In genomic region chr12:15831941-15832673, GRCm38 (mm10) we compare ENCODE assay signal across 29 mouse cellular contexts. TPM values are rescaled to one million over a fixed set of nuclear protein-coding genes. Genes with fewer than 3 reads are reported as not detected.
DNase-seq lines count a peak whose midpoint lies in the region; ATAC-seq and TF ChIP-seq lines count a peak whose summit lies in the region.
"Had no signal": no experiment of that assay in that cellular context is flagged by ENCODE, and none has a peak within 500 bp of the region (broad histone marks: within the 10 kb centered on the region; RNA-seq: fewer than 3 reads in every experiment).

No protein-coding gene starts in this region.

- no peaks in the 10 kb centered on the region for H3K27me3 ChIP-seq in lung, embryonic 14.5 days (ENCODE audit: insufficient read depth, low read length)
- H3K27me3 ChIP-seq in CH12.LX (replicated peaks) (peaks cover 3% of the 10 kb centered on the region), myocyte (ENCODE audit: control insufficient read depth, insufficient read depth, insufficient read length) (no peaks in the 10 kb centered on the region)
- H3K27me3 ChIP-seq: forebrain, embryonic 13.5 days; heart, embryonic 13.5 days; liver, embryonic 12.5 days; midbrain, embryonic 15.5 days; neural tube, embryonic 12.5 days; Patski had no signal

- peak; percentile 22 for DNase-seq in lung, embryonic 14.5 days
- DNase-seq in lung, adult 2 months, result no peak
- no peak for DNase-seq in CH12.LX (ENCODE audit: extremely low read depth)
- DNase-seq in left cerebral cortex, adult 18-20 months (ENCODE audit: low spot score in 2 of 2), result no peak
- DNase-seq in embryo, embryonic 9.5 days (ENCODE audit: extremely low spot score), result no peak
- DNase-seq: adrenal gland, postnatal 36 days; cerebellum, adult 2 months; cerebellum, postnatal 14 days; gastrocnemius, adult 2 months; gastrocnemius, postnatal 36 days; heart, adult 2 months; heart, postnatal 10 days; kidney, adult 2 months; kidney, postnatal 4 days; left cerebral cortex, postnatal 4 days; liver, postnatal 0 days; right cerebral cortex, postnatal 4 days; thymus, adult 2 months; thymus, postnatal 4 days had no signal

- TF ChIP-seq CTCF in lung, embryonic 14.5 days (IDR thresholded peaks at IDR 0.05; ENCODE audit: low read depth), result no peak
- no peak for TF ChIP-seq CTCF in lung, adult 2 months (IDR thresholded peaks at IDR 0.05; ENCODE audit: insufficient read depth, low read length)
- no peak for TF ChIP-seq CTCF in CH12.LX (conservative IDR thresholded peaks at IDR 0.05 in 1 of 2, IDR thresholded peaks at IDR 0.05 in 1 of 2; ENCODE audit: low read depth in 2 of 2, low read length in 2 of 2)

- dilution Hi-C loops in CH12.LX (cut with MboI; ENCODE audit: extremely low pct_ligation_motif_present, extremely low pct_unique_long_range_greater_than_20kb, low sequenced_read_pairs), result no loop called here

- no peak overlapping the region for H3K9ac ChIP-seq in lung, embryonic 14.5 days
- H3K9ac ChIP-seq in CH12.LX (ENCODE audit: insufficient read depth, low read depth), result no peak overlapping the region
- H3K9ac ChIP-seq: forebrain, embryonic 13.5 days; heart, embryonic 13.5 days; liver, embryonic 12.5 days; liver, postnatal 0 days; midbrain, embryonic 15.5 days; neural tube, embryonic 12.5 days had no signal

- no peak overlapping the region for H3K4me2 ChIP-seq in lung, embryonic 14.5 days
- H3K4me2 ChIP-seq in CH12.LX (ENCODE audit: insufficient read depth, low read depth, poor library complexity, severe bottlenecking) (no peak overlapping the region), myocyte (ENCODE audit: low read depth) (peak overlapping the region; percentile 45)
- H3K4me2 ChIP-seq: forebrain, embryonic 13.5 days; heart, embryonic 13.5 days; liver, embryonic 12.5 days; midbrain, embryonic 15.5 days; neural tube, embryonic 12.5 days had no signal

- no peak overlapping the region for H3ac ChIP-seq in myocyte (ENCODE audit: control insufficient read depth, insufficient read length)

- WGBS in lung, embryonic 14.5 days, result 86% methylated on average over 3 of the region's 3 CpGs
- WGBS in lung, adult 2 months, result 85% methylated on average over 3 of the region's 3 CpGs

- no peak for TF ChIP-seq RAD21 in CH12.LX (IDR thresholded peaks at IDR 0.05; ENCODE audit: low read depth, low read length)

- no peak for TF ChIP-seq EP300 in CH12.LX (IDR thresholded peaks at IDR 0.05; ENCODE audit: low read length)

- no peaks in the 10 kb centered on the region for H3K79me2 ChIP-seq in CH12.LX (replicated peaks; ENCODE audit: control insufficient read depth, extremely low read depth, insufficient read depth, poor library complexity, severe bottlenecking)
- H3K79me2 ChIP-seq in myocyte (ENCODE audit: control insufficient read depth, insufficient read depth), result no peaks in the 10 kb centered on the region

- no peaks in the 10 kb centered on the region for H3K9me3 ChIP-seq in lung, embryonic 14.5 days (ENCODE audit: low read depth, low read length)
- no peaks in the 10 kb centered on the region for H3K9me3 ChIP-seq in CH12.LX (replicated peaks; ENCODE audit: low read length)
- H3K9me3 ChIP-seq: forebrain, embryonic 13.5 days; heart, embryonic 13.5 days; liver, embryonic 12.5 days; midbrain, embryonic 10.5 days; midbrain, embryonic 15.5 days; neural tube, embryonic 12.5 days had no signal

- H3K27ac ChIP-seq in lung, embryonic 14.5 days (ENCODE audit: low read depth), result no peak overlapping the region
- no peak overlapping the region for H3K27ac ChIP-seq in CH12.LX (ENCODE audit: insufficient read depth, low read depth)
- H3K27ac ChIP-seq: forebrain, embryonic 13.5 days; heart, adult 2 months; heart, embryonic 13.5 days; liver, embryonic 12.5 days; midbrain, embryonic 10.5 days; midbrain, embryonic 15.5 days; neural tube, embryonic 12.5 days had no signal

- TF ChIP-seq POLR2A in lung, adult 2 months (IDR thresholded peaks at IDR 0.05; ENCODE audit: borderline replicate concordance, extremely low read depth, low read depth, low read length), result no peak
- TF ChIP-seq POLR2A in CH12.LX (IDR thresholded peaks at IDR 0.05; ENCODE audit: low read depth, low read length) (no peak), myocyte (IDR thresholded peaks at IDR 0.05; ENCODE audit: insufficient read length, low read depth) (no peak)

- in situ Hi-C loops in CH12.LX (cut with MboI; ENCODE audit: low pct_ligation_motif_present, low pct_unique_long_range_greater_than_20kb, low sequenced_read_pairs), result no loop called here

- H3K36me3 ChIP-seq in lung, embryonic 14.5 days (ENCODE audit: insufficient read depth), result no peaks in the 10 kb centered on the region
- no peaks in the 10 kb centered on the region for H3K36me3 ChIP-seq in CH12.LX (replicated peaks in 1 of 2; ENCODE audit: control insufficient read depth in 1 of 2, insufficient read depth in 1 of 2, low read length in 1 of 2)
- H3K36me3 ChIP-seq in myocyte (ENCODE audit: control insufficient read depth, insufficient read depth), result no peaks in the 10 kb centered on the region
- H3K36me3 ChIP-seq: heart, embryonic 13.5 days; liver, embryonic 12.5 days; midbrain, embryonic 10.5 days; midbrain, embryonic 15.5 days; neural tube, embryonic 12.5 days had no signal

- H3K4me3 ChIP-seq in lung, embryonic 14.5 days (ENCODE audit: low read depth, low read length), result no peak overlapping the region
- H3K4me3 ChIP-seq in lung, adult 2 months (replicated peaks; ENCODE audit: extremely low read depth, low read depth, low read length), result no peak overlapping the region
- no peak overlapping the region for H3K4me3 ChIP-seq in CH12.LX (replicated peaks in 1 of 3; ENCODE audit: low read depth in 2 of 3, low read length in 2 of 3, poor library complexity in 1 of 3)
- no peak overlapping the region for H3K4me3 ChIP-seq in myocyte
- H3K4me3 ChIP-seq: forebrain, embryonic 13.5 days; gastrocnemius, adult 2 months; heart, adult 2 months; heart, embryonic 13.5 days; liver, embryonic 12.5 days; midbrain, embryonic 10.5 days; midbrain, embryonic 15.5 days; neural tube, embryonic 12.5 days had no signal

- no peaks in the 10 kb centered on the region for H3K4me1 ChIP-seq in lung, embryonic 14.5 days (ENCODE audit: insufficient read depth)
- no peaks in the 10 kb centered on the region for H3K4me1 ChIP-seq in lung, adult 2 months (ENCODE audit: control insufficient read depth, insufficient read depth, low read length)
- H3K4me1 ChIP-seq in CH12.LX (ENCODE audit: control insufficient read depth in 1 of 2, insufficient read depth in 2 of 2), result peaks cover 3 to 26% of the 10 kb centered on the region in 2 experiments; a peak in 3 of 4 replicates
- H3K4me1 ChIP-seq: forebrain, embryonic 13.5 days; heart, embryonic 13.5 days; liver, embryonic 12.5 days; midbrain, embryonic 10.5 days; midbrain, embryonic 15.5 days; neural tube, embryonic 12.5 days had no signal

- ATAC-seq in lung, embryonic 14.5 days (ENCODE audit: insufficient read depth), result no peak
- peak; percentile 40 for ATAC-seq in activated CD4-positive, CD25-positive, alpha-beta regulatory T cell, adult 4 months
- ATAC-seq: forebrain, embryonic 13.5 days; hindbrain, embryonic 16.5 days; liver, embryonic 12.5 days; liver, postnatal 0 days; midbrain, embryonic 15.5 days had no signal

TF ChIP-seq in CH12.LX, 34 proteins besides CTCF, POLR2A, EP300 and RAD21:
- TF ChIP-seq ZNF384 (IDR thresholded peaks at IDR 0.05; ENCODE audit: low read depth, low read length), result 0 out of 2 replicates have a peak, but pooled peaks have one; percentile 31
- no peak for TF ChIP-seq USF1 (IDR thresholded peaks at IDR 0.05; ENCODE audit: low read depth, low read length)
TF ChIP-seq in CH12.LX: peak in this region for 1.

TF ChIP-seq in myocyte, 11 proteins besides CTCF, POLR2A, EP300 and RAD21:
- no peak for TF ChIP-seq MAX (IDR thresholded peaks at IDR 0.05; ENCODE audit: low read depth)
- no peak for TF ChIP-seq E2F4 (IDR thresholded peaks at IDR 0.05; ENCODE audit: insufficient read depth)
- no peak for TF ChIP-seq SRF (IDR thresholded peaks at IDR 0.05; ENCODE audit: control insufficient read depth, insufficient read length, low read depth)
- TF ChIP-seq TCF3 (IDR thresholded peaks at IDR 0.05; ENCODE audit: insufficient read length, low read depth), result no peak
- no peak for TF ChIP-seq USF1 (IDR thresholded peaks at IDR 0.05; ENCODE audit: low read depth)
- TF ChIP-seq TCF12 (IDR thresholded peaks at IDR 0.05; ENCODE audit: insufficient read depth, poor library complexity, severe bottlenecking), result no peak
- peak in 1 of 3 experiments; percentile 6 for TF ChIP-seq MYOD1 (IDR thresholded peaks at IDR 0.05; ENCODE audit: control insufficient read depth in 1 of 3, insufficient read length in 2 of 3, low read depth in 2 of 3)
- no peak for TF ChIP-seq MYOG (IDR thresholded peaks at IDR 0.05; ENCODE audit: control insufficient read depth in 1 of 3, insufficient read depth in 1 of 3, insufficient read length in 2 of 3, low read depth in 2 of 3)
- peak; percentile 96 for TF ChIP-seq CEBPB (IDR thresholded peaks at IDR 0.05; ENCODE audit: insufficient read depth, poor library complexity, severe bottlenecking)
- no peak for TF ChIP-seq REST (IDR thresholded peaks at IDR 0.05; ENCODE audit: insufficient read depth, insufficient read length)

RNA-seq across cellular contexts. Expression of gene Trib2, which starts 15.4 kb away (rescaled TPM):
- polyA plus RNA-seq in lung, embryonic 14.5 days (2014; fragmentation: Nextera tagmentation; extraction: Ambion mirVana), result 20.8 TPM in 2 replicates
- polyA plus RNA-seq in lung, adult 2 months (2012; rRNA removed), result 34.0 and 36.0 TPM in 2 replicates
- total RNA-seq in CH12.LX (2012; rRNA removed), result 5.1 and 8.1 TPM in 2 replicates
- total RNA-seq in CH12.LX (2014; rRNA removed), result 13.4 and 13.5 TPM in 2 replicates
- 10.3 and 10.6 TPM in 2 replicates for polyA plus RNA-seq in CH12.LX (2012; ENCODE audit: insufficient read length, low read depth)
- 100 to 1,000 TPM in 1 of 2 experiments, 10 to 100 TPM in 1; 90.9 to 103 TPM for polyA plus RNA-seq in activated CD4-positive, CD25-positive, alpha-beta regulatory T cell, adult 4 months (2017; shearing (Covaris generic))
- polyA plus RNA-seq in myocyte (2012; fragmentation: generic; extraction: Trizol), result 0.96 TPM
- 10 to 100 TPM; 50.1 to 52.9 TPM for total RNA-seq in left cerebral cortex, adult 18-20 months (2021)
